14 mouse cellular contexts compared by ENCODE assay signal in the genomic region with DNA sequence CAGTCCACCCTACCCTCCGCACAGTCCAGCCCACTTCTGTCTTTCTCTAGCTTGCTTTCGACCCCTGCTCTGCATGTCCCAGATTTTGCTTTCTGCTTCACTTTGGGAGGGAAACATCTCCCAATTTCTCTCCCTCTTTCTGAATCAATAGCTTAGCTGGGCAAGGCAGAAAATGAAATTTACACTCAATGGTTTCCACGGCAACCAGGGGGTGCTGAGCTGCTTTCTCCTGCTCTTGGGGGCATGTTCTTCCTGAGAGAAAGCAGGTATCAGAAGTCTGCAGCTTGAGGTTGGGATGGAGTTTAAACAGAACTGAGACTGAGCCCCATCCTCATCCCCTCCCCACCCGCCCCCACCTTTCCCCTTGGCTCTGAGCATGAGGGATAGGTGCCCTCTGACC.
"Had no signal": no experiment of that assay in that cellular context is flagged by ENCODE, and none has a peak within 500 bp of the region (broad histone marks: within the 10 kb centered on the region; RNA-seq: fewer than 3 reads in every experiment).

No protein-coding gene starts in this region.

- H3K4me1 ChIP-seq: liver, embryonic 15.5 days had no signal

- H3K36me3 ChIP-seq: limb, embryonic 10.5 days; liver, embryonic 15.5 days; neural tube, embryonic 15.5 days had no signal

- ATAC-seq: lung, postnatal 0 days had no signal

- H3K4me3 ChIP-seq: left cerebral cortex, adult 2 months; limb, embryonic 10.5 days; liver, embryonic 15.5 days; neural tube, embryonic 15.5 days had no signal

- H3K9me3 ChIP-seq: limb, embryonic 10.5 days; liver, embryonic 15.5 days; neural tube, embryonic 15.5 days had no signal

- DNase-seq: kidney, adult 9 months; kidney, postnatal 36 days; layer of hippocampus, adult 9-11 months; lung, adult 2 months; lung, postnatal 36 days; thymus, adult 18-20 months; thymus, postnatal 14 days had no signal

- H3K9ac ChIP-seq: liver, embryonic 15.5 days; neural tube, embryonic 15.5 days had no signal

- H3K27ac ChIP-seq: kidney, postnatal 0 days; left cerebral cortex, adult 2 months; limb, embryonic 10.5 days; liver, embryonic 15.5 days; neural tube, embryonic 15.5 days had no signal

- H3K4me2 ChIP-seq: liver, embryonic 11.5 days; liver, embryonic 15.5 days; neural tube, embryonic 15.5 days had no signal
